9 mouse cellular contexts compared by ENCODE assay signal in genomic region chr5:115635536-115635935, GRCm38 (mm10). TPM values are rescaled to one million over a fixed set of nuclear protein-coding genes. Genes with fewer than 3 reads are reported as not detected.
DNase-seq lines count a peak whose midpoint lies in the region; ATAC-seq lines count a peak whose summit lies in the region.
"Had no signal": no experiment of that assay in that cellular context is flagged by ENCODE, and none has a peak within 500 bp of the region (broad histone marks: within the 10 kb centered on the region; RNA-seq: fewer than 3 reads in every experiment).

No protein-coding gene starts in this region.

- DNase-seq in layer of hippocampus, adult 9-11 months: peak; percentile 64
- DNase-seq in layer of hippocampus, postnatal 10 days (ENCODE audit: low spot score in 2 of 2): no peak
- peak; percentile 55 for DNase-seq in naive thymus-derived CD4-positive, alpha-beta T cell, adult 2 months (ENCODE audit: low read depth)
- no peak for DNase-seq in retina, embryonic 14.5 days (ENCODE audit: low spot score)
- no peak for DNase-seq in embryo, embryonic 10 days (ENCODE audit: low spot score)
- no peak for DNase-seq in left cerebral cortex, postnatal 36 days (ENCODE audit: low spot score in 2 of 2)

- peak; percentile 51 for ATAC-seq in CD4-positive, CD25-positive, alpha-beta regulatory T cell, adult 4 months
- peak; percentile 70 to 79 for ATAC-seq in hematopoietic stem cell, adult 5-6 weeks (replicated peaks in 1 of 2; ENCODE audit: insufficient read depth in 1 of 2, low FRiP score in 2 of 2, low TSS enrichment in 1 of 2, low read depth in 1 of 2, poor library complexity in 2 of 2, severe bottlenecking in 2 of 2)
- ATAC-seq: forebrain, embryonic 15.5 days had no signal

- intact Hi-C loops in left cerebral cortex, postnatal 36 days (cut with DNase I): no loop called here

RNA-seq across cellular contexts. Expression of gene Rab35, which starts 3.8 kb away (rescaled TPM):
- total RNA-seq in layer of hippocampus, postnatal 10 days (2021): 10 to 100 TPM; 84.0 to 91.4 TPM
- polyA plus RNA-seq in CD4-positive, CD25-positive, alpha-beta regulatory T cell, adult 4 months (2017; shearing (Covaris generic)): 1 to 10 TPM; 7.3 to 8.1 TPM
- total RNA-seq in hematopoietic stem cell, adult 5-6 weeks (2017): 35.1 and 42.5 TPM in 2 replicates
- total RNA-seq in left cerebral cortex, postnatal 36 days (2021): 100 to 1,000 TPM in 1 of 2 experiments, 10 to 100 TPM in 1; 96.7 to 106 TPM

Comparison
In these comparisons a context has a peak if more than half of its experiments do, and no peak if none do; other contexts are left out.
1. DNase-seq: peak in layer of hippocampus, adult 9-11 months (single experiment) and naive thymus-derived CD4-positive, alpha-beta T cell, adult 2 months (single experiment); none in layer of hippocampus, postnatal 10 days (0 of 2), retina, embryonic 14.5 days (single experiment), embryo, embryonic 10 days (single experiment) and left cerebral cortex, postnatal 36 days (0 of 2).